Mouse (Mus musculus): ENCODE data around the gene Epha4. TPM values are rescaled to one million over a fixed set of nuclear protein-coding genes. Genes with fewer than 3 reads are reported as not detected.

The Epha4 gene
- total and polyA plus RNA-seq, 3 experiments, result 0.11 TPM; not detected in 2

DNA sequence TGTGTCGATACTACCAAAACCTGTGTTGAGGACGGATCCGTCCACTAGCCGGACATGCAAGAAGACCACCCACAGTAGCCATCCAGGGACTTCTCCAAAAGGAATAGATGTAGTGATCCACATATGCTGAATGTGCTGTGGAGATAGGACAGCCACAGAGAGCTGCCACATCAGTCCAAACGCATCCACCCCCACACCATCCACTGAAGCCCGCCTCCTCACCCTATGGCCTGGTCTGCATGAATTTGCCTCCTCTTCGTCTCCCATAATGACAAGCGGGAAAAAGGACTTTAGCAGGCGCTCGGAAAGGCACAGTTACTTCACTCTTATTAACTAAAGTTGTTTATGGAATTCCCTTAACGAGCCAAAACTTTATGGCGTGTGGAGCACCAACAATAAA, 68.5 kb downstream of the Epha4 start:
- TF ChIP-seq GATA2 (IDR thresholded peaks at IDR 0.05; ENCODE audit: borderline replicate concordance, low read depth, low read length) (no peak), GATA1 (IDR thresholded peaks at IDR 0.05; ENCODE audit: borderline replicate concordance, low read length) (no peak), CTCF (IDR thresholded peaks at IDR 0.05; ENCODE audit: low read depth, low read length) (no peak), TAL1 (conservative IDR thresholded peaks at IDR 0.05; ENCODE audit: low read depth, low read length) (no peak), POLR2AphosphoS5 (IDR thresholded peaks at IDR 0.05; ENCODE audit: insufficient replicate concordance, low read depth, low read length) (no peak)
- Histone ChIP-seq H3K4me3 (ENCODE audit: low read depth, low read length) (no peak overlapping the region), H3K4me1 (ENCODE audit: insufficient read depth, low read depth, low read length) (no peaks in the 10 kb centered on the region), H3K27me3 (ENCODE audit: insufficient read depth, low read length) (no peaks in the 10 kb centered on the region), H3K36me3 (replicated peaks) (no peaks in the 10 kb centered on the region), H3K9me3 (replicated peaks) (peaks cover 41% of the 10 kb centered on the region)
- ATAC-seq (ENCODE audit: extremely low read depth, insufficient number of reproducible peaks, low FRiP score, poor library complexity, severe bottlenecking) (no peak), DNase-seq (ENCODE audit: low spot score) (no peak)

DNA sequence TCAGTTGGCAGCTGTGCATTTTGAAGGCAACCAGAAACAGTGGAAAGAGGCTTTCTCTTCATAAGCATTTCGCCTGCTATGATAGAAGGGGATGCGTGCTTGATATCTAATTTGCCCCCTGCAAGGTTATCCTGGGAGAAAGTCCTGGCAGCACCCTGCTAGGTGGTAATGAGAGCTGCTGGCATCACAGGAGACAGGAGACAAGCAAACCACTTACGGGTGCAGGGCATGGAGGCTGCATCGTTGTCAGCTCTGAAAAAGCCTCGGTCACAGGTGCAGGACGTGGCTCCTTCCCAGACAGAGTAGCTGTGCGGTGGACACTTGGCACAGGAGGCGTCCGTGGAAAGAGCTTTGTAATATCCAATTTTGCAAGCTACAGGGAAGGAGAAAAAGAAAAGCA, 70.2 kb downstream of the Epha4 start:
- H3K27me3 ChIP-seq (ENCODE audit: insufficient read depth, low read length), result no peaks in the 10 kb centered on the region
- no peaks in the 10 kb centered on the region for H3K36me3 ChIP-seq (replicated peaks)
- no peaks in the 10 kb centered on the region for H3K4me1 ChIP-seq (ENCODE audit: insufficient read depth, low read depth, low read length)
- H3K9me3 ChIP-seq (replicated peaks), result peaks cover 44% of the 10 kb centered on the region
- ATAC-seq (ENCODE audit: extremely low read depth, insufficient number of reproducible peaks, low FRiP score, poor library complexity, severe bottlenecking) (no peak), DNase-seq (ENCODE audit: low spot score) (no peak)
- TF ChIP-seq GATA2 (IDR thresholded peaks at IDR 0.05; ENCODE audit: borderline replicate concordance, low read depth, low read length) (no peak), GATA1 (IDR thresholded peaks at IDR 0.05; ENCODE audit: borderline replicate concordance, low read length) (no peak), POLR2AphosphoS5 (IDR thresholded peaks at IDR 0.05; ENCODE audit: insufficient replicate concordance, low read depth, low read length) (no peak), CTCF (IDR thresholded peaks at IDR 0.05; ENCODE audit: low read depth, low read length) (no peak), TAL1 (conservative IDR thresholded peaks at IDR 0.05; ENCODE audit: low read depth, low read length) (no peak)
- H3K4me3 ChIP-seq (ENCODE audit: low read depth, low read length), result no peak overlapping the region

DNA sequence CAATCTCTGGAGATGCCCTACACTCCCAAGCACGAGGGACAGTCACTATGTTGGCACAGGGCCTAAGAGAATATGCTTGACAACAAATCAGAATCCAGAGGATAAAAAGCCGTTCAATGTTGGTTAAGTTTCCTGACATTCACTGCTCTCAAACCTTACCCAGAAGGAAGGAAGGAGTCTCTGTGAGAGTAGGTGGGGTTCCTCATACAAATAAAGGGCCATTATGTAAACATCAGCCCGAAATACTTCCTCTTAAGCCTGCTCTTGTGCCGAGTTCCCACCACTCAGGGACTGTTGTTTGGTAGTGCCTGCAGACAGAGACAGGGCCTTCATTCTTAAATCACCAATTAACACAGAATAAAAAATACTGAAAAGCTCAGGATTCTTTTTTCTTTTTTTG, 72.9 kb downstream of the Epha4 start:
- Histone ChIP-seq H3K4me3 (ENCODE audit: low read depth, low read length) (no peak overlapping the region), H3K27me3 (ENCODE audit: insufficient read depth, low read length) (no peaks in the 10 kb centered on the region), H3K4me1 (ENCODE audit: insufficient read depth, low read depth, low read length) (no peaks in the 10 kb centered on the region), H3K9me3 (replicated peaks) (peaks cover 50% of the 10 kb centered on the region), H3K36me3 (replicated peaks) (no peaks in the 10 kb centered on the region)
- TF ChIP-seq TAL1 (conservative IDR thresholded peaks at IDR 0.05; ENCODE audit: low read depth, low read length), result no peak
- no peak for TF ChIP-seq CTCF (IDR thresholded peaks at IDR 0.05; ENCODE audit: low read depth, low read length)
- TF ChIP-seq POLR2AphosphoS5 (IDR thresholded peaks at IDR 0.05; ENCODE audit: insufficient replicate concordance, low read depth, low read length), result no peak
- no peak for TF ChIP-seq GATA1 (IDR thresholded peaks at IDR 0.05; ENCODE audit: borderline replicate concordance, low read length)
- no peak for TF ChIP-seq GATA2 (IDR thresholded peaks at IDR 0.05; ENCODE audit: borderline replicate concordance, low read depth, low read length)
- ATAC-seq (ENCODE audit: extremely low read depth, insufficient number of reproducible peaks, low FRiP score, poor library complexity, severe bottlenecking), result no peak
- no peak for DNase-seq (ENCODE audit: low spot score)

DNA sequence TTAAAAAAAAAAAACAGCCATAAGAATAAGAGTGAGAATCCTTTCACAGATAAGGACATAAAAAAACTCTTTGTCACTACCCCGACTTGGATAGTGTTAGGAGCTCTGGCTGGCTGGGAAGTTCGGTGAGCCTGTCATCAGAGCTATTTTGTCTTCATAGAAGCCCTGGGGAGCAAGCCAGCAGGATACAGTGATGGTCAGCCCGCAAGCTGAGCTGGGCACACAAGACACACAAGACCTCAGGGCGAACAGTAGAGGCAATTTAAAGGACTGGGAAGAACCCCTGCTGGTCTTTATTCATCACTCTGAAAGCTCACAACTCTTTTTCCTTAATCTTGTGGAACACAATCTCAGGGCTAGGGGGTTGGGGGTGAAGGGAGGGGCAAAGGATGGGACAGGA, 73.5 kb downstream of the Epha4 start:
- TF ChIP-seq CTCF (IDR thresholded peaks at IDR 0.05; ENCODE audit: low read depth, low read length), result no peak
- TF ChIP-seq TAL1 (conservative IDR thresholded peaks at IDR 0.05; ENCODE audit: low read depth, low read length), result no peak
- no peak for TF ChIP-seq GATA2 (IDR thresholded peaks at IDR 0.05; ENCODE audit: borderline replicate concordance, low read depth, low read length)
- no peak for TF ChIP-seq POLR2AphosphoS5 (IDR thresholded peaks at IDR 0.05; ENCODE audit: insufficient replicate concordance, low read depth, low read length)
- no peak for TF ChIP-seq GATA1 (IDR thresholded peaks at IDR 0.05; ENCODE audit: borderline replicate concordance, low read length)
- DNase-seq (ENCODE audit: low spot score) (no peak), ATAC-seq (ENCODE audit: extremely low read depth, insufficient number of reproducible peaks, low FRiP score, poor library complexity, severe bottlenecking) (no peak)
- Histone ChIP-seq H3K4me3 (ENCODE audit: low read depth, low read length) (no peak overlapping the region), H3K4me1 (ENCODE audit: insufficient read depth, low read depth, low read length) (no peaks in the 10 kb centered on the region), H3K27me3 (ENCODE audit: insufficient read depth, low read length) (no peaks in the 10 kb centered on the region), H3K36me3 (replicated peaks) (no peaks in the 10 kb centered on the region), H3K9me3 (replicated peaks) (peaks cover 54% of the 10 kb centered on the region)

DNA sequence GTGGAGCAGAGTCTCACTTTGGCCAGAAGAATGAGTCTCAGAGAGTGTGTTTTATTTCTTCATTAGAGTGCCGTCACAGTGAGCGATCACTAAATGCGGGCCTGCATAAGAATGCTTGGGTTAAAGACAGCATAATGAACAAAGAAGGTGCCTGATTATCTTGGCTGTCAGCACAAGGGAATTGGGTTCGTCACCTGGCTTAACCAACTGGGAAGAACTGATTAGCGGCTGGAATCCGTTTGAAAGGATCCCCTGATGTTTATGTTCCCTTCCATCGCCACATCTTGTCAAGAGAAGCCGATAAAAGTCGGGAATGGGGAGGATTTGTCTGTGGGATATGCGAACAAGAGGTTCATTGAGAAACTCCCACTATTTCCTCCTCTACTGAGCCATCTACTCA, 74.4 kb downstream of the Epha4 start:
- Histone ChIP-seq H3K27me3 (ENCODE audit: insufficient read depth, low read length) (no peaks in the 10 kb centered on the region), H3K4me3 (ENCODE audit: low read depth, low read length) (no peak overlapping the region), H3K9me3 (replicated peaks) (peaks cover 56% of the 10 kb centered on the region), H3K4me1 (ENCODE audit: insufficient read depth, low read depth, low read length) (no peaks in the 10 kb centered on the region), H3K36me3 (replicated peaks) (no peaks in the 10 kb centered on the region)
- no peak for TF ChIP-seq POLR2AphosphoS5 (IDR thresholded peaks at IDR 0.05; ENCODE audit: insufficient replicate concordance, low read depth, low read length)
- TF ChIP-seq GATA2 (IDR thresholded peaks at IDR 0.05; ENCODE audit: borderline replicate concordance, low read depth, low read length), result no peak
- TF ChIP-seq TAL1 (conservative IDR thresholded peaks at IDR 0.05; ENCODE audit: low read depth, low read length), result no peak
- TF ChIP-seq CTCF (IDR thresholded peaks at IDR 0.05; ENCODE audit: low read depth, low read length), result no peak
- no peak for TF ChIP-seq GATA1 (IDR thresholded peaks at IDR 0.05; ENCODE audit: borderline replicate concordance, low read length)
- ATAC-seq (ENCODE audit: extremely low read depth, insufficient number of reproducible peaks, low FRiP score, poor library complexity, severe bottlenecking) (no peak), DNase-seq (ENCODE audit: low spot score) (no peak)

DNA sequence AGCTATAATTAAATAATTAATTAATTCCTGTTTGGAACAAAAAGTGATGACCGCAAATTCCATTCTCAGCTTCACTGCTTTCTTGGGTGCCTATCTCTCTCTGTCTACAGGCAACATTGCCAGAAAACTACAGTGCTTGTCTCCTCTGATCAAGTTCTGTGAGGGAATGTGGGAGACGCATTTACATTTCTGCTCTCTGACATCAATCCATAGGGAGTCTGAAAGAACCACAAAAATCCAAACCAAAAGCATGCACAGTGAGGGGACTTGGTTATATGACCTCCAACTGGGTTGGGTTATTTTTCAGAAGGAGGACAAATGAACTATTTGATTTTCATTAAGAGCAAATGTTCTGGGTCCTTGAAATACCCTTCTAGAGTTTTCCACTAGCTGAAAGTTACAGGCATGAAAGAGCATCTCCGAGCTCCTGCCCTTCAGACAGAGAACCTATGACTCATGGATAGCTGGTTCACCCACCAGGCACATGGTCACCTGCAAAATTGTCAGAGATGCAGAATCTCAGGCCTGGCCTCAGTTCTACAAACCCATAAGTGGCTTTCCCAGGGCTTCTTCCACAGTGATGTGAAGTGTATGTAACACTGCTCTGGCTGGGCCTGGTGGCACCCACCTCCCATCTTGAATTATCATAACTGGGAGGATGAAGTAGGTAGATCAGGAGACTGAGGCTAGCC, 75.4 kb downstream of the Epha4 start:
- H3K4me1 ChIP-seq (ENCODE audit: insufficient read depth, low read depth, low read length), result no peaks in the 10 kb centered on the region
- H3K4me3 ChIP-seq (ENCODE audit: low read depth, low read length), result no peak overlapping the region
- peaks cover 47% of the 10 kb centered on the region for H3K9me3 ChIP-seq (replicated peaks)
- no peak for DNase-seq (ENCODE audit: low spot score)
- ATAC-seq (ENCODE audit: extremely low read depth, insufficient number of reproducible peaks, low FRiP score, poor library complexity, severe bottlenecking), result no peak
- no peaks in the 10 kb centered on the region for H3K36me3 ChIP-seq (replicated peaks)
- no peaks in the 10 kb centered on the region for H3K27me3 ChIP-seq (ENCODE audit: insufficient read depth, low read length)
- TF ChIP-seq TAL1 (conservative IDR thresholded peaks at IDR 0.05; ENCODE audit: low read depth, low read length), result no peak
- TF ChIP-seq CTCF (IDR thresholded peaks at IDR 0.05; ENCODE audit: low read depth, low read length), result no peak
- no peak for TF ChIP-seq GATA2 (IDR thresholded peaks at IDR 0.05; ENCODE audit: borderline replicate concordance, low read depth, low read length)
- TF ChIP-seq GATA1 (IDR thresholded peaks at IDR 0.05; ENCODE audit: borderline replicate concordance, low read length), result no peak
- TF ChIP-seq POLR2AphosphoS5 (IDR thresholded peaks at IDR 0.05; ENCODE audit: insufficient replicate concordance, low read depth, low read length), result no peak
